Mouse (Mus musculus) embryo, embryonic 11.5 days (tissue): ENCODE measurements around the gene Pigk.
"Not testable (repeated sequence)": the region's sequence is repeated elsewhere in the genome, so short reads cannot be mapped to it uniquely, and the experiment has no call there.

Experiments used
- DNase-seq: peaks from one replicate; pipeline ENCODE4 v3.0.0-alpha.2; 2012; ENCODE audit warnings: low read depth, low spot score

The Pigk gene

DNA sequence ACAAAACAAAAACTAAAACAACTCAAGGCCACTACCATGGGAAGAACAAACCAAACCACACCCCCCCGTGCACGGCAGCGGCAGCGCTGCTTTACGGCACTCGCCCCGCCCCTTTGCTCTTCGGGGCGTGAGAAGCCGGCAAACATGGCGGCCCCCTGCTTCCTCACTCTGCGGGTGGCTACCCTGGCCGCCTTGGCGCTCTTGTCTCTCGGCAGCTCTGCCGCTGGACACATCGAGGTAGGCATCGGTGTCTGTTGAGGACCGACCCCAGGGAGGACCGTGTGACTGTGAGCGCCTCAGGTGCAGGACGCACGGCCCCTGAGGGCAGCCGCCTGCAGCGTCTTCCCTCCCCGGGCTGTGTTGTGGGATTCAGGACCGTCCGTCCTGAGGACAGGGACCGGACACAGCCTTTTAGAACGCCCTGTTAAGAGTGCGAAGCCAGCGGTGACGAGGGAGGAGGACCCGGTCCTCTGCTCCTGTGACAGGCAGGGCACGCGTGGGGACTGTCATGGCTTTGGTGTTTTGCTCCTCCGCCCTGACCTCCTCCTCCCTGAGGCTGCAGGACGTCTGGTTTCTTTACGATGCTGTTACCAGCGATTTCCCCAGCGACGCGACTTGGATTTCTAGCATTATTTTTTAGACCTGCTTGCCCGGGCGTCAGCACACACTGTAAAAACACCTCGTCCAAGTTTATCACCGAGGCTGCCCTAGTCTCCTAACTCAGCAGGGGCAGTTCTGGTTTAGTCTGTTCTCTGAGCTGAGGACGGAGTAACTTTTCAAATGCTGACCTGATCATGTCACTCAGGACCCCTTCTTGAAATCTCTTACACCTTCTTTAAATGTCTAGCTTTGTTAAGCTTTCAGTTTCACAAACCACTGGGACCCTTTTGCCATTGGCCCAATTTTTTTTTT, at the start of gene Pigk:
Gene Pigk (plus strand): TSS at position 110 of the 912 bp plus-strand sequence.
- peak; percentile 82 for DNase-seq

- no peak for DNase-seq
Observed at GRCm38 (mm10) chr3:152666991-152667355, 46.9 kb upstream of the Pigk start.

- DNase-seq: no peak
Observed at GRCm38 (mm10) chr3:152667356-152668211, 46.3 kb upstream of the Pigk start.

- no peak for DNase-seq
Observed at GRCm38 (mm10) chr3:152668239-152668638, 45.7 kb upstream of the Pigk start, which contains the start of gene Ak5. Gene Ak5, minus strand, starts transcription at chr3:152668360.

- DNase-seq: no peak
Observed at GRCm38 (mm10) chr3:152668793-152669192, 45.1 kb upstream of the Pigk start.

GRCm38 (mm10) chr3:152669783-152670182, 44.1 kb upstream of the Pigk start:
- DNase-seq: no peak

DNA sequence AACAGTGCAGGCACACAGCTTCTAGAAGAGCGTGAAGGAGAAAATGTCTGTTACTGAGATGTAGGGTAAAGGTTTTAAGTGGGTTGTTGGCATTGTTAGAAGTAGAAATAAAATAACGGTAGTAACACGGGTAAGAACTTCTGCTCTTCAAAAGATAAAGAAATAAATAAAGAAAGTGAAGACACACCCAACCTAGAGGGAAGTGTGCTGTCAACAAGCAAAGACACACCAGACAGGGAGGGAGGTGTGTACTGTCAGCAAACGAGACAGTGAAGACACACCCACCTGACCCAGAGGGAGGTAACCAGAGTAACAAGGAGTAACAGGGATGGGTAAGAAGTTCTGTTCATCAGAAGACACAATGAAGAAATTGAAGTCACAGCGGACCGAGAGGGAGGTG, 39.2 kb upstream of the Pigk start:
- no peak for DNase-seq

GRCm38 (mm10) chr3:152688532-152688931, 25.4 kb upstream of the Pigk start:
- DNase-seq: no peak

- DNase-seq: no peak
Observed at GRCm38 (mm10) chr3:152689105-152689504, 24.8 kb upstream of the Pigk start.

DNA sequence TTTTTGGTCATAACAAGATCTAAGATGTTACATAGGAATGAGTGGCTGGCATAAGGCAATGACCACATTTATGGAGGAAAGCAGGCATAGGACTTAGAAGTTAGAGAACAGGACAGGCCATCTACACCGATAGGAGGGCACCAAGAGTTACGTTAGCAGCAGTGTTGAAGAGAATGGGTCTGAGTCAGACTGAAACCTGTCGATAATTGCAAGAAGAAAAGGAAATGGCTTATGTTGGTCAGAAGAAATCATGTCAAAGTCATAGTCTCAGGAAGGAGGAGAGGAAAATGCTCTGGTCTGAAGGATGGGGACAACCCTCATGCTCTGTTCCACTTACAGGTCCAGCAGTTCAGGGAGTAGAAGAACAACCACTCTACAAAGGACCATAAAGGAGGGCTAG, 18.9 kb upstream of the Pigk start:
- DNase-seq: no peak

DNA sequence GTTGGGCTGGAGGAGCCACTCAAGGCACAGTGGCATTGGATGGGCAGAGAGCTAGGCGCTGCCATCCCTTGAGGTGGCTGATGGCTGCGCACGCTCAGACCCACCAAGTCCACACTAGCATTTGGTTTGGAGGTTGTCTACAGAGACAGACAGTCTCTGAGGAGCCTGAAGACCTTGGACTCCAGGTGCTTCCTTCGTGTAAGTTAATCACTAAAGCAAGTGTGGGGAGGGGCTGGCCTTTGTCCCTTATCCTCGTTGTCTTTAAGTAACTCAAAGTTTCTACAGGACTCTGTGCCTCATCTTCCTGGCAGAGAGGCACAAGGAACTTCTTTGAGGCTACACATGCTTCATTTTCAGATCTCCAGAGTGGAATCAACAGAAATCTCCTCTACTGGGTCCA, 15.9 kb upstream of the Pigk start:
- no peak for DNase-seq

GRCm38 (mm10) chr3:152699261-152699660, 14.6 kb upstream of the Pigk start:
- no peak for DNase-seq

- not testable (repeated sequence) for DNase-seq
Observed at GRCm38 (mm10) chr3:152701536-152701935, 12.4 kb upstream of the Pigk start.

- no peak for DNase-seq
Observed at GRCm38 (mm10) chr3:152702274-152702843, 11.5 kb upstream of the Pigk start.

DNA sequence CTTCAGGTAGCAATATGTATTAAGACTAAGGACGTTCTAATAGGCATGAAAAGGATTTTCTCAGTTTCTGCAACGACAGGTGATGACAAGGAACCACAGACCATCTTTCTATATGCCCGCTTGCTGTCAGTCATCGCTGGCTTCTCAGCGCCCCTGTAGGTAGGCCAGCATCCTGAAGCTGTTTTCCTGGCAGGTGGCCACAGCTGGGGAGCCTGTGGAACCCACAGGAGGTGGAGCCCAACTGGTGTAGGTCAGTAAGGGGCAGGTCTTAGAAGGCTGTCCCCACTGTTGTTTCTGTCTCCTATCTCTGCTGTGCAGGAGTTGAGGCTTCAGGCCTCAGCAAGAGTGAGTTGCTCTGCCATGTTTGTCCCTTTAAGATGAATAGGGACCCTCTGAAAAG, 8.1 kb upstream of the Pigk start:
- no peak for DNase-seq

GRCm38 (mm10) chr3:152706901-152707300, 7.0 kb upstream of the Pigk start:
- DNase-seq: no peak

- no peak for DNase-seq
Observed at GRCm38 (mm10) chr3:152707321-152707823, 6.5 kb upstream of the Pigk start.

GRCm38 (mm10) chr3:152709936-152710335, 4.0 kb upstream of the Pigk start:
- DNase-seq: no peak

DNA sequence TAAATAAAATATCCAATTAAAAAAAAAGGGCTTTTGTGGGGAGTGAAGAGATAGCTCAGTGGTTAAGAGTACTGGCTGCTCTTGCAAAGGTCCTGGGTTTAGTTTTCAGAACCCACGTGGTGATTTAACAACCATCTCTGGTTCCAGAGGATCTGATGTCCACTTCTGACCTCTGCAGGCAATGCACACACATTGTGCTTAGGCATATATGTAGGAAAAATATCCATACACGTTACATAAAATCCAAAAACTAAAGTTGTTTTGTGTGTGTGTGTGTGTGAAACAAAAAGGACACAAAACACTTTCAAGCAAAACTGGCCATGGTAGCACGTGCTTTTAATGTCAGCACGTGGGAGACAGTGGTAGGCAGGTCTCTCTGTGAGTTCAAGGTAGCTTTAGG, 943 bp upstream of the Pigk start:
- no peak for DNase-seq

GRCm38 (mm10) chr3:152721301-152721700, 7.4 kb downstream of the Pigk start:
- no peak for DNase-seq

GRCm38 (mm10) chr3:152722836-152723235, 8.9 kb downstream of the Pigk start:
- no peak for DNase-seq

DNA sequence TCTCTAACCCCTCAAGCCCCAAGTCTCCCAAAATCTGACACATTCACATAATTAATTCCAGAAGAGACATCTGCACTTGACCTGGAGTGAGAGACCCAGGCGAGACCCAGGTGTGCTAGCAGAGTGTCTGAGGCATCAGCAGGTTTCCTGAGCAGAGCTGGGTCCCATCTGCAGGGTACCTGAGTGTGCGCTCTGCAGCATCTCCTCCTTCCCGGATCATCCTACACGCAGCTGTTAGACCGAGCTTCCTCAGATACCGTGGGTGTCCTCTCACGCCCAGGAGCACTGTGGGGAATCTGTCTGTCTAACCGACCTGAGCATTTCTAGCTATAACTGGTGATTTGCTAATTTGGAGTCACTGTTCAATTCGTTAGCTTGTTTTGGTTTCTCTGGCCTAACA, 10.5 kb downstream of the Pigk start:
- no peak for DNase-seq
